Mouse (Mus musculus) inflammation-experienced regulatory T-cells, adult 16 weeks (primary cell): ENCODE measurements around the gene 1700015F17Rik. TPM values are rescaled to one million over a fixed set of nuclear protein-coding genes. Genes with fewer than 3 reads are reported as not detected.

Source experiments
- polyA plus RNA-seq: library from polyadenylated mRNA; unstranded; fragments of 100-300 nt; shearing (Covaris generic); gene quantifications from one replicate; pipeline ENCODE4 v1.2.1, GENCODE M21; 2017

Gene 1700015F17Rik
- polyA plus RNA-seq, result not detected

GRCm38 (mm10) chr5:5479043-5479442, at the start of gene 1700015F17Rik:
1700015F17Rik (minus strand) TSS chr5:5479143.

GRCm38 (mm10) chr5:5514196-5515076, 35.5 kb upstream of the 1700015F17Rik start, which contains the start of gene Cldn12:
Cldn12 (minus strand) TSS chr5:5514958.

GRCm38 (mm10) chr5:5419992-5420455, 58.9 kb downstream of the 1700015F17Rik start, which contains the start of gene Cdk14:
Cdk14 (minus strand) TSS chr5:5420312.

Other genes with a start within 250 kb of the 1700015F17Rik start
- 0.06 TPM for gene Cdk14, start 58.8 kb downstream of the 1700015F17Rik start, polyA plus RNA-seq
- 4.4 TPM for gene Cldn12, start 35.8 kb upstream of the 1700015F17Rik start, polyA plus RNA-seq
- gene Gtpbp10, start 80.4 kb upstream of the 1700015F17Rik start, polyA plus RNA-seq, result 13.5 TPM
- not detected for gene Gm8773, start 94.7 kb upstream of the 1700015F17Rik start, polyA plus RNA-seq
- not detected for gene Cfap69, start 185.1 kb upstream of the 1700015F17Rik start, polyA plus RNA-seq
- 0.06 TPM for gene Steap2, start 215.4 kb upstream of the 1700015F17Rik start, polyA plus RNA-seq